Mouse (Mus musculus): Measurements from ENCODE around the gene Qtrt2.

DNA sequence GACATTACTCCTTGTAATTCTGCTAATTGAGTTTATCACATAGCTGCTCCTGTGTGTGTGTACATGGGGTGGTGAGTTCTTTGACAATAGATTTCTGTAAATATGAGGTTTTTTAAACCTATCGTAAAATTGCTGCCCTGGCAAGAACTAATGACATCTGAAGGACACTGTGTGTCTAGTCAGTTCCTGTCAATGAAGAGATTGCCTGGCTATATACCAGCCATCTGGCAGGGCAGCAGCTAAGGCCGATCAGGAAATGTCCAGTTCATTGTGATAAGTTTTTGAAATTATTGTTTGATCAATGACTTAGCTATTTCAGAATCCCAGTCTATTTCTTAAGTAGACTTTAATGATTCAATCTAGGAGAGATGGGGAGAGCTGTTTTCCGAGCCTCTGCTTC lies 18.7 kb upstream of the Qtrt2 start:
- TF ChIP-seq CTCF (IDR thresholded peaks at IDR 0.05), result no peak
- no peak for TF ChIP-seq EP300 (IDR thresholded peaks at IDR 0.05)
